Mouse (Mus musculus) forebrain, embryonic 12.5 days (tissue): ENCODE results near the gene Ift88. TPM values are rescaled to one million over a fixed set of nuclear protein-coding genes. Genes with fewer than 3 reads are reported as not detected.

Source experiments
- ATAC-seq: fragments of 200-750 bp; cut with Nextera tagmentation; 2 replicates; pipeline ENCODE4 v1.8.0; 2017; ENCODE audit warnings: moderate TSS enrichment; ENCODE audit not compliant: low FRiP score
- H3K27ac ChIP-seq: fragments of 300-500 bp; sonication (generic); 2 replicates; pipeline ENCODE4 v1.5.1; 2016; ENCODE audit warnings: mild to moderate bottlenecking
- H3K27me3 ChIP-seq: fragments of 300-500 bp; sonication (generic); 2 replicates; pipeline ENCODE4 v1.6.1; 2016; ENCODE audit warnings: mild to moderate bottlenecking
- H3K36me3 ChIP-seq: fragments of 300-500 bp; sonication (generic); replicated peaks from 2 replicates; pipeline ENCODE4 v1.6.1; 2016; ENCODE audit warnings: mild to moderate bottlenecking
- H3K4me1 ChIP-seq: fragments of 300-500 bp; sonication (generic); 2 replicates; pipeline ENCODE4 v1.6.1; 2016
- H3K4me2 ChIP-seq: fragments of 300-500 bp; sonication (generic); 2 replicates; pipeline ENCODE4 v1.6.1; 2016; ENCODE audit warnings: mild to moderate bottlenecking, moderate library complexity
- H3K4me3 ChIP-seq: fragments of 300-500 bp; sonication (generic); replicated peaks from 2 replicates; pipeline ENCODE4 v1.5.1; 2016; ENCODE audit warnings: mild to moderate bottlenecking
- H3K9ac ChIP-seq: fragments of 300-500 bp; sonication (generic); 2 replicates; pipeline ENCODE4 v1.6.1; 2016; ENCODE audit warnings: mild to moderate bottlenecking
- H3K9me3 ChIP-seq: fragments of 300-500 bp; sonication (generic); 2 replicates; pipeline ENCODE4 v1.6.1; 2016
- WGBS: fragments of 180-500 bp; shearing (Covaris S2); methylation state at CpG from one replicate; pipeline ENCODE4 v1.1.7; 2016; 5-methylcytosine and 5-hydroxymethylcytosine counted together
- polyA plus RNA-seq: library from polyadenylated mRNA; unstranded; fragments of >200 nt; fragmentation: Nextera tagmentation; extraction: Ambion mirVana; gene quantifications from 2 replicates; pipeline ENCODE4 v1.2.1, GENCODE M21; 2016

Ift88 gene
- polyA plus RNA-seq, 1 experiment from 2014 or later: 16.4 TPM

DNA sequence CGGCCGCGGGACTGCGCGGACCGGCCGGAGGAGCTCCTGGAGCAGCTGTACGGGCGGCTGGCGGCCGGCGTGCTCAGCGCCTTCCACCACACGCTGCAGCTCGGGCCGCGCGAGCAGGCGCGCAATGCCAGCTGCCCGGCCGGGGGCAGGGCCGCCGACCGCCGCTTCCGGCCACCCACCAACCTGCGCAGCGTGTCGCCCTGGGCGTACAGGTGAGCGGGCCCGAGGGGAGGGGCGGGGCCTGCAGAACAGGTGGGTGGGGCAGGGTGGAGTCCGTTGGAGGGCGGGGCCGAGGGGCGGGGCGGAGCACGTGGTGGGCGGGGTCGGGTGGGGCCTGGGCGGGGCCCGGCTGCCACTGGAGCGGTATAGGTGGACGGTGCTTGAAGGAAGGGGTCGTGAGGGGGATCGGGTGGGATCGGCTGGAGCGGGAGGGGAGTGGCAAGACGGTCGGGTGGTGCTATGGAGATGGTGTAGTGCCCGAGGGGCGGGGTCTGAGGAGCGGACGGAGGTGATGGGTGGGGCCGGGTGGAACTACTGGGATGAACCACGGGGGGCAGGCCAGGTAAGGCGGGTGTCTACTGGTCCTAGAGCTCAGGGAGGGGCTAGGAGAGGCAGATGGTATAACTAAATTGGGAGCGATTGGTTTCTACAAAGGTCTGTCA is 101.7 kb downstream of the Ift88 start:
- ATAC-seq: peak; percentile 83
- WGBS: 2% methylated on average over 47 of the region's 60 CpGs
- peaks cover 51% of the 10 kb centered on the region for H3K27me3 ChIP-seq
- H3K4me1 ChIP-seq: peaks cover 15% of the 10 kb centered on the region
- peak overlapping the region; percentile 72 for H3K9ac ChIP-seq
- H3K4me2 ChIP-seq: peak overlapping the region; percentile 88
- no peaks in the 10 kb centered on the region for H3K9me3 ChIP-seq
- peak overlapping the region; percentile 81 for H3K4me3 ChIP-seq
- H3K27ac ChIP-seq: peak overlapping the region; percentile 70; the same call in 1 of the 2 replicates
- H3K36me3 ChIP-seq: no peaks in the 10 kb centered on the region

DNA sequence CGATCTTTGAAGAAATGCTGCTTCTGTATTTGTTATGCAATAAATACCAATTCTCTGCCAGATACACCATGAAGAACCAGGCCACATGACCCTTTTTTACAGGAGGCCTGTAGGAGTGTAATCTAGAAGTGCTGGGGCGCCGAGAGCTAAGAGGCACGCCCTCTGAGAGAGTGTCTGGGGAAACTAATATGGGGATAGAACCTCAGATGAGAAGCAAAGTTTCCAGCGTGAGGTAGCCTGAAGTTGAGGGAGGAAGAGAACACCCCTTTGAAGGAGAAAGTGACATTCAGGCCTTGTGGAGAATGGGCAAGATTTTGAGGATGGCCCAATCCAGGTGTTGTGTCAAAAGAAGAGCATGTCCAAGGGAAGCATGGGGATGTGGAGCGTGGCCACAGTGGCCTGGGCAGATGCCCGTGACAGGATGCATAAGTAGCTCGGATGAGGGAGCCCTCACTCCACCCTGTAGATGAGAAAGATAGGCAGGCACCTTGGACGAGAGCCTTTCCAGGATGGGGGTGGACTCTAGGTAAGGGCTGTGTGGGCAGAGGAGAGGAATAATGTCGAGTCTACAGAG is 102.3 kb downstream of the Ift88 start:
- Histone ChIP-seq H3K4me3 (peak overlapping the region; percentile 81), H3K36me3 (no peaks in the 10 kb centered on the region), H3K4me2 (peak overlapping the region; percentile 88), H3K27me3 (peaks cover 51% of the 10 kb centered on the region), H3K27ac (no peak overlapping the region; the same call in 1 of the 2 replicates), H3K9ac (no peak overlapping the region), H3K9me3 (no peaks in the 10 kb centered on the region), H3K4me1 (peaks cover 15% of the 10 kb centered on the region)
- ATAC-seq: no peak
- 53% methylated on average over 10 of the region's 10 CpGs for WGBS

DNA sequence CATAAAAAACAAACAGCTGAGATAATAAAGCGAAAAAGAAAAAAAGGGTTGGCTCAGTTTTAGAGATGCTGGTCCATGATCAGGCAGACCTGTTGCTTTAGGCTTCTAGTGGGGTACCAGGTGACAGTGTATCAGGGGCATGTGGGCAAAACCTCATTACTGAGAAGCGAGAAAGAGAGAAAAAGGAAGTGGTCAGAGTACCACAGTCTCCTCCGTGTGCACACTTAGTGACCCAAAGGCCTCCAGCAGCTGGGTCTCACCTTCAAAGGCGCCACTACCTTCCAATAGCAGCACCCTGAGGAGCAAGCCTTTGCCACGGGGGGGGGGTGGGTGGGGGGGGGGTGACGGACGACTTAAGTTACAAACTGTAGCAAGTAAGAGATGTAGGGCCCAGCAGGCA is 103.3 kb downstream of the Ift88 start:
- 45% methylated on average over 7 of the region's 7 CpGs for WGBS
- H3K27me3 ChIP-seq: peaks cover 51% of the 10 kb centered on the region
- H3K4me1 ChIP-seq: peaks cover 15% of the 10 kb centered on the region
- no peak overlapping the region for H3K4me2 ChIP-seq
- H3K9ac ChIP-seq: no peak overlapping the region
- no peak overlapping the region for H3K4me3 ChIP-seq
- H3K36me3 ChIP-seq: no peaks in the 10 kb centered on the region
- H3K9me3 ChIP-seq: no peaks in the 10 kb centered on the region
- no peak overlapping the region for H3K27ac ChIP-seq
- no peak for ATAC-seq

DNA sequence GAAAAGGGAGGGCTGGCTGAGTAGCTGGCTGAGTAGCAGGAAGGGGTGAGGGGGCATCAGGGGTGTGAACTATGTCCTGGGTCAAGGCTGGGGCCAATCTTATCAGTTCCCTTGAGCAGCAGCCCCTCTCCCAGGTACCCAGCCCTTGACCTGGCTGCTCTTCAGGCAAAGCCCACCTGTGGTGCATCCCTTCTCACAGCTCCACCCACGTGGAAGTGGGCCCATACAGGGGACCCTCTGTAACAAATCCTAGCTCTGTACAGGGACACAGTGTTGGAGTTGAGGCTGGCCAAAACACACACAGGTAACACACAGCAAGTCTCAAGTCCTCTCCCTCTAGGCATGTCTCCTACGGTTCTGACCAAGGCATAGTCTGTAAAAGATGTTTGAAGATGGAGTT is 103.7 kb downstream of the Ift88 start:
- no peak for ATAC-seq
- WGBS: 45% methylated on average over 2 of the region's 2 CpGs
- Histone ChIP-seq H3K4me3 (no peak overlapping the region), H3K36me3 (no peaks in the 10 kb centered on the region), H3K9me3 (no peaks in the 10 kb centered on the region), H3K27me3 (peaks cover 51% of the 10 kb centered on the region), H3K4me2 (no peak overlapping the region), H3K9ac (no peak overlapping the region), H3K27ac (no peak overlapping the region), H3K4me1 (peaks cover 15% of the 10 kb centered on the region)

DNA sequence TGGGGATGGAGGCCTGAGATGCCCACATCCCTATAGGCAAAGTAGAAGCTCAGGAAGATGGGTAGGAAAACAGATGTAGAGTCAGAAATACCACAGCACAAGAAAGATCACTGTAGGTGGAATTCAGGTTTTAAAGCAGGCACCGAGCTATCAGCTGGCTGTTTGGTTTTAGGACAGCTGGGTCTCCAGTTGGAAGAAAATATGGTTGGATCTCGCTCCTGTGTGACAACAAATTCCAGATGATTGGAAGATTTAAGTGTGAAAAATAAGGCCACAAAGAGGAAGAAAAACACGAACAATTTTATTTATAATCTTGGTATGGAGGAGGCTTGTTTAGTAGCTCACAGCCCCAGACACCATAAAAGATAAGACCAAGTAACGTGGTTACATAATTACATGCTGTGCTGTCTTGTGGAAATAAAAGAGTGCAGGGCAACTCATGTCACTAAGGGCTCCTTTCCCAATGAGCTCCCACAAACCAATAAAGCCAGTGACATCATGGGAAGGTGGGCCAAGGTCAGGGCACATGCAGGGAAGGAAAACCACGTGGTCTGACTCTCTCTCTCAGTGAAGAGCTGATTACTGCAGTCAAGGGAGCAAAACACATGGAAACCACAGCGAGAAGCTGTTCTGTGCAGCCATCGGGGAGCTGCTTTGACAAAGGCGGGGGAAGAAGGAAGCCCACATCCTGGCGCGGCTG is 105.4 kb downstream of the Ift88 start:
- ATAC-seq: no peak

DNA sequence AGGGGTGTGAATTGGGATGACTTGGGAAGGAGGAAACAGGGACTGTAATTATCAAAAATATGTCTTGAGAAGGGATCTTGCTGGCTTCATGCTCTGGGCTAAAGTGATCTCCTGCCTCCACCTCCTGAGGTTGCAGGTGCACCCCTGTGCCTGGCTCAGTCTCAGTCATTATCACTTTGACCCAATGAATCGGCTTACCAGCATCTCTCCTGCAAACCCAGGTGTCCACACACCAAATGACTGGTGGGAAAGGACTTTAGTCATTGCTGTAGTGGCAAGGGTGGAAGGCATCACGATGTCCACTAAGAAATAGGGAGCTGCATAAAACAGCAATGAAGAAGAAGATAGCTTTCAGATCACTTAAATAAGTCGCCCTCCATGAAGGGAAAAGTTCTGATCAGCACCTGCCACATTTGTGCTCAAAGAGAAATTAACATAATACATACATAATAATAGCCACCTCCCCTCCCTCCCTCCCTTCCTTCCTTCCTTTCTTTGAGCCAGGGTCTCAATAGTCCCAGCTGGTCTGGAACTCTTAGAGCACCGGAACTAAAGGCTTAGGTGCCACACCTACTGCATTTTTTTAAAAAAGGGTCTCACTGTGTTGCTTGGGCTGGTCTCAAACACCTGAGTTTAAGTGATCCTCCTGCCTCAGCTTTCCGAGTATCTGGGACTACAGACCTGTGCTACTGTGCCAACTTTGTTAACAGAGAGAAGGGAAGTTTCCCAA is 106.1 kb downstream of the Ift88 start:
- Histone ChIP-seq H3K27ac (no peak overlapping the region), H3K9ac (no peak overlapping the region), H3K4me1 (peaks cover 28% of the 10 kb centered on the region), H3K4me3 (no peak overlapping the region), H3K9me3 (no peaks in the 10 kb centered on the region), H3K4me2 (no peak overlapping the region), H3K27me3 (peaks cover 50% of the 10 kb centered on the region), H3K36me3 (no peaks in the 10 kb centered on the region)
- no peak for ATAC-seq
- WGBS: 68% methylated on average over 5 of the region's 5 CpGs

More for the DNA sequence above, 105.4 kb downstream of the Ift88 start:
- H3K27me3 ChIP-seq: peaks cover 48% of the 10 kb centered on the region
- 58% methylated on average over 10 of the region's 10 CpGs for WGBS
- H3K9ac ChIP-seq: no peak overlapping the region
- H3K4me1 ChIP-seq: peaks cover 20% of the 10 kb centered on the region
- H3K36me3 ChIP-seq: no peaks in the 10 kb centered on the region
- H3K4me3 ChIP-seq: no peak overlapping the region
- H3K9me3 ChIP-seq: no peaks in the 10 kb centered on the region
- no peak overlapping the region for H3K4me2 ChIP-seq
- peak overlapping the region; percentile 19; the same call in 1 of the 2 replicates for H3K27ac ChIP-seq

DNA sequence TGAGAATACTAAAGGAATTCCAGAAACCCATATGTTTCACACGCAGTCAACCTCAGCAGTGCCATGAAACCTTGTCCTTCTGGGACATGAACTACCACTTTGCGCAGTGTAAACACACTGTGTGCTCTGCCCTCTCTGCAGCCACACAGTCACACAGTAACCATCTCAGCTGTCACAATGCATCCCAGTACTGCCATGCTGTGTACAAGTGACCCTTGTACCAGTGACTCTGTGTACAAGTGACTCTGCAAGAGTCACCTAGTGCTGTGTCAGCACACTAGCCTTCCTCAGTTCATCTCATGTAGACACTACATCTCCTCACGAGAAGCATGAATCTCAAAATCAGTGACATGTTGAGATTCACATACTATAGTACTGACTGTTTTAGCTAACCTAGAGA is 108.7 kb downstream of the Ift88 start:
- Histone ChIP-seq H3K4me3 (no peak overlapping the region), H3K9ac (no peak overlapping the region), H3K9me3 (no peaks in the 10 kb centered on the region), H3K27me3 (peaks cover 48% of the 10 kb centered on the region), H3K4me2 (no peak overlapping the region), H3K36me3 (no peaks in the 10 kb centered on the region), H3K27ac (no peak overlapping the region), H3K4me1 (peaks cover 35% of the 10 kb centered on the region)
- ATAC-seq: no peak
- 95% methylated on average over 3 of the region's 3 CpGs for WGBS

DNA sequence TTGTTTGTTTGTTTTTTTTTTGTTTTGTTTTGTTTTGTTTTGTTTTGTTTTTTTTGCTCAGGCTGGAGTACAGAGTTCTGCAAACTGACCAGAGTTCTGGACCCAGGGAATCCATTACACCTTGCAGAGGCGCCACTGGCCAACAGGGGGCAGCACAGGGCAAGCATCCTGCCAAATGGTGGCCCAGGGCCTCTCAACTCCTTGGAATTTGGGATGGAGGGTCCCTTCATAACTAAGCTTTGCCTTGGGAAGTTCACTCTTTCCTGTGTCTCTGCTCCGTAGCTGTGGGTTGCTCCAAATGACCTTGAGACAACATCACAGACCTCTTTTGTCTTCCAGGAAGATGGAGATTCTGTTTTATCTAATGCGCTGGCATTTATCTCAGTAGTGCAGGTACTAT is 109.4 kb downstream of the Ift88 start:
- no peak overlapping the region for H3K4me2 ChIP-seq
- peaks cover 44% of the 10 kb centered on the region for H3K27me3 ChIP-seq
- no peak for ATAC-seq
- no peak overlapping the region for H3K4me3 ChIP-seq
- no peaks in the 10 kb centered on the region for H3K9me3 ChIP-seq
- no peak overlapping the region for H3K9ac ChIP-seq
- WGBS: 39% methylated on average over 3 of the region's 3 CpGs
- no peaks in the 10 kb centered on the region for H3K36me3 ChIP-seq
- no peak overlapping the region for H3K27ac ChIP-seq
- H3K4me1 ChIP-seq: peaks cover 41% of the 10 kb centered on the region

DNA sequence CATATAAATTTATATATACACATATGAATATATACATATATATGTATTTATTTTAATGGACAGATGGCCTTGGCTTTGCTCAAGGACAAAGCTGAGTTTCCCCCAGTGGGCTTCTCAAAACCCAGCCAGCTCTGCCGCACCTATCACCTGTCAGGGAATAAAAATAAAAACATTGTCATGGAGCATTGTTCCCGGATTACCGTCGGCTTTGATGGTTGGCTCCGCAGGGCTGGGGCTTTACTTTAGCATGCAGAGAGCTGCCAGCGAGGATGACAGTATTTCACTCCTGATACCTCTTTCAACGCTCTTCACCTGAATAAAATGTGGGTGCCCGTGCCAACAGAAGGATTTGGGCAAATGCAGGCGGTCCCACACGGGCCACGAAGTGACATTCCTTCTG is 110.0 kb downstream of the Ift88 start:
- H3K9ac ChIP-seq: no peak overlapping the region
- H3K27ac ChIP-seq: 0 out of 2 replicates have a peak overlapping the region, but pooled peaks have one; percentile 25
- H3K4me1 ChIP-seq: peaks cover 41% of the 10 kb centered on the region
- H3K27me3 ChIP-seq: peaks cover 49% of the 10 kb centered on the region
- H3K4me3 ChIP-seq: no peak overlapping the region
- no peaks in the 10 kb centered on the region for H3K9me3 ChIP-seq
- no peak for ATAC-seq
- H3K4me2 ChIP-seq: no peak overlapping the region
- H3K36me3 ChIP-seq: no peaks in the 10 kb centered on the region
- 12% methylated on average over 11 of the region's 11 CpGs for WGBS

DNA sequence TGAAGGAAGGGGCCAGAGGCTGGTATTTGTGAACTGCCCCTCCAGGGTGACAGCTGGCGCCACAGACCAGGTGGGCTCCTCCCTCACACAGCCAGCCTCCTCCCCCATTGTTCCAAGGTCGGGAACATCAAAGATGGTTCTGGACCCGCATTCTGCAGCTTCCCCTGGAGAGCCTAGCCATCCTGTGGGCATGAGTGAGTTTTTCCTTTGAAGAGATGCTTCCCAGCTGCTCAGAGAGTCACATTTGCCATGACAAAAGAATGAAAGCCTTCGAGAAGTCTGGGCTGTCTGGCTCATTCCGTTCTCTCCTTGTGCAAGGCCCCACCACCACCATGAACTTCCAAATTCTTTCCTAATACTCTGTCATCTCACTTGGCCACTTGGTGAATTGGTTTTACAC is 110.5 kb downstream of the Ift88 start:
- 7% methylated on average over 5 of the region's 5 CpGs for WGBS

DNA sequence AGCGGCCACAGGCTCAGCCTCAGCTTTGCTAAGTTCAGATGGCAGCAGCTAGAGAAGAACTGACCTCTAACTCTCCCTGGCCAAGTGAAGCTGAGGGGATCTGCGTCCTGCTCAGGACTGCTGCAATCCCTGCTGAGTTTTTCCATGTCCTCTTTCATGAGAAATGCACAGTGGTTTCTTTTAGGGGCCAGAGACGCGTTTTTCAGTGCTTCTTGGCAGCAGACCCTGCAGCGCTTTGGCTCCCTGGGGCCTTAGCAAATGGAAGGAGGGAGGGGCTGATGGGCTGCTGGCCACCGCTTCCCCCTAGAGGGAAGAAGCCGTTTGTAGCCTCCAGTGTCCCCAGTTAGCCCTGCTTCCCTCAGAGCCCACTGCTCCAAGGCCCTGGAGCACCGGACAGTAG is 111.1 kb downstream of the Ift88 start:
- WGBS: 6% methylated on average over 8 of the region's 8 CpGs
- Histone ChIP-seq H3K27me3 (peaks cover 47% of the 10 kb centered on the region), H3K4me1 (peaks cover 34% of the 10 kb centered on the region), H3K9ac (no peak overlapping the region), H3K36me3 (no peaks in the 10 kb centered on the region), H3K9me3 (no peaks in the 10 kb centered on the region), H3K4me2 (no peak overlapping the region), H3K27ac (no peak overlapping the region), H3K4me3 (no peak overlapping the region)
- ATAC-seq: no peak

More for the DNA sequence above, 110.5 kb downstream of the Ift88 start:
- no peak overlapping the region for H3K9ac ChIP-seq
- no peak overlapping the region for H3K4me2 ChIP-seq
- no peaks in the 10 kb centered on the region for H3K36me3 ChIP-seq
- no peak overlapping the region for H3K4me3 ChIP-seq
- ATAC-seq: no peak
- peaks cover 39% of the 10 kb centered on the region for H3K4me1 ChIP-seq
- no peaks in the 10 kb centered on the region for H3K9me3 ChIP-seq
- H3K27me3 ChIP-seq: peaks cover 49% of the 10 kb centered on the region
- 0 out of 2 replicates have a peak overlapping the region, but pooled peaks have one; percentile 25 for H3K27ac ChIP-seq

DNA sequence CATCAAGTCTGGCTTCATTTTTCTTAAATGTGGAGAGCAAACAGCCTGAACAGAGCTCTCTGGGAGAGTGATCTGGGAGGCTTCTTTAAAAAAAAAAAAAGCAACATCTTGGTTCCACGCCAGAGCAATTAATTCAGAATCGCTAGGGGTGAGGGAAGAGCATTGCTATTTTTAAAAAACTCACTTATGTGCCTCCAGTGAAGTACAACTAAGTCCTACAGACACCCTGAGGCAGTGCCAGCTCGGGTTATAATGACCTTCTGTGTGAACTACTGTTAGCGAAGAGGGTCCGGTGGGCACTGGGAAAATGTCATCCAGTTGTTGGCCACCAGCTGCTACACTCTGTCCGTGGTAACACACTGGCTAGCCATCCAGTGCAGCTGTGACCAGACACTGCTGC is 111.8 kb downstream of the Ift88 start:
- ATAC-seq: no peak

More for the DNA sequence above, 111.8 kb downstream of the Ift88 start:
- Histone ChIP-seq H3K4me1 (peaks cover 31% of the 10 kb centered on the region), H3K36me3 (no peaks in the 10 kb centered on the region), H3K9ac (no peak overlapping the region), H3K4me3 (no peak overlapping the region), H3K27ac (no peak overlapping the region), H3K27me3 (peaks cover 47% of the 10 kb centered on the region), H3K4me2 (no peak overlapping the region), H3K9me3 (no peaks in the 10 kb centered on the region)
- WGBS: 75% methylated on average over 6 of the region's 6 CpGs
